19 mouse cellular contexts compared by ENCODE assay signal in genomic region chr1:183553219-183553618, GRCm38 (mm10).
"Had no signal": no experiment of that assay in that cellular context is flagged by ENCODE, and none has a peak within 500 bp of the region (broad histone marks: within the 10 kb centered on the region; RNA-seq: fewer than 3 reads in every experiment).

No protein-coding gene starts in this region.

- H3K27ac ChIP-seq: kidney, embryonic 15.5 days; limb, embryonic 12.5 days; limb, embryonic 15.5 days; liver, embryonic 13.5 days; midbrain, embryonic 12.5 days; midbrain, embryonic 15.5 days had no signal

- H3K36me3 ChIP-seq: kidney, embryonic 15.5 days; limb, embryonic 12.5 days; limb, embryonic 15.5 days; liver, embryonic 13.5 days; midbrain, embryonic 12.5 days; midbrain, embryonic 15.5 days had no signal

- DNase-seq: kidney, adult 11 months; kidney, adult 8-10 months; kidney, postnatal 10 days; kidney, postnatal 36 days; layer of hippocampus, postnatal 36 days; left cerebral cortex, postnatal 4 days; liver, embryonic 13.5 days; retina, postnatal 1 day; right cerebral cortex, postnatal 25 days; thymus, adult 18-20 months; thymus, postnatal 14 days had no signal

- ATAC-seq: lung, postnatal 0 days; midbrain, embryonic 15.5 days had no signal

- H3K9me3 ChIP-seq: kidney, embryonic 15.5 days; limb, embryonic 12.5 days; limb, embryonic 15.5 days; liver, embryonic 13.5 days; midbrain, embryonic 12.5 days; midbrain, embryonic 15.5 days had no signal

- H3K9ac ChIP-seq: kidney, embryonic 15.5 days; limb, embryonic 12.5 days; limb, embryonic 15.5 days; liver, embryonic 13.5 days; lung, embryonic 14.5 days; midbrain, embryonic 12.5 days; midbrain, embryonic 15.5 days had no signal

- H3K4me3 ChIP-seq: kidney, embryonic 15.5 days; limb, embryonic 12.5 days; limb, embryonic 15.5 days; liver, embryonic 13.5 days; midbrain, embryonic 12.5 days; midbrain, embryonic 15.5 days; myocyte had no signal

- H3K4me1 ChIP-seq: kidney, embryonic 15.5 days; liver, embryonic 13.5 days; midbrain, embryonic 15.5 days had no signal

- H3K27me3 ChIP-seq: kidney, embryonic 15.5 days; limb, embryonic 12.5 days; limb, embryonic 15.5 days; liver, embryonic 13.5 days; midbrain, embryonic 12.5 days; midbrain, embryonic 15.5 days had no signal

- H3K4me2 ChIP-seq: kidney, embryonic 15.5 days; limb, embryonic 12.5 days; limb, embryonic 15.5 days; liver, embryonic 13.5 days; lung, embryonic 14.5 days; midbrain, embryonic 12.5 days; midbrain, embryonic 15.5 days had no signal
